Mouse (Mus musculus) telencephalon, adult 2 months (tissue): ENCODE results near the gene Hinfp.
A peak's percentile ranks its signal among the peaks of the same experiment; 100 is the strongest.
"Not testable (repeated sequence)": the region's sequence is repeated elsewhere in the genome, so short reads cannot be mapped to it uniquely, and the experiment has no call there.

Source experiments
- DNase-seq: peaks from one replicate; pipeline ENCODE4 v3.0.0-alpha.2; 2011; ENCODE audit warnings: low read depth, low spot score

Hinfp gene

GRCm38 (mm10) chr9:44305466-44306079 lies at the start of gene Hinfp:
Gene Hinfp (minus strand): TSS chr9:44305671.
- DNase-seq: peak; percentile 99

DNA sequence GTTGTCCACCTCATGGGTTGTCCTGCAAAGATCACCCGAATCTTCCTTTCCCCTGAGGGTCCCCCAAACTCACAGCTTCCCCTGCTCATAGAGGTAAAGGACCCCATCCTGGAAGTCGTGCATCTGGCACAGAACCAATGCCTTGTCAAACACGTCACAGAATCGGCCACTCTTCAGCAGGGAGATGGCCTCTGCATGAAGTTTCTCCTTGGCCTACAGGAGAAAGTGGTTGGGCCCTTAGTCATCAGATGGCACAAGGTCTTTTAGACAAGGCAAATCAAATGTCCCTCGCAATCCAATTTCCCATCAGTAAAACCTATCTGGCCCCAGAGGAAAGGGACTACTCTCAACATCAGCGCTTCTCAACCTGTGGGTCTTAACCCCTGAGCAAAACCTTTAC lies 47.7 kb upstream of the Hinfp start:
- DNase-seq: no peak

GRCm38 (mm10) chr9:44352337-44352736 lies 46.9 kb upstream of the Hinfp start:
- DNase-seq: no peak

DNA sequence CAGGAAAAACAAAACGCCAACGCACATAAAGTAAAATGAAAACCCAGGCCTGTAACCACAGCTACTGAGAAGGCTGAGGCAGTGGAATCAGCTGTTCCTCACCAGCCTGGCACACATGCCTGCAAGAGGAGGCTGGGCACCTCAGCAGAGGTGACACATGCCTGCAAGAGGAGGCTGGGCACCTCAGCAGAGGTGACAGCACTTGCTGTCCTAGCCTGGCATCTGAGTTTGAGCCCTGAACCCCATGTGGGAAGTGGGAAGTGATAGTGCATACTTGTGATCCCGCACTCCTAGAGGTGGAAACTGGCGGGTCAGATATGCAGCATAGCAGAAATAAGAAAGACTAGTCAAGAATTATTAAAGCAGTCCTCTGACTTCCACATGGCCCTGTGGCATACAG lies 45.9 kb upstream of the Hinfp start:
- no peak for DNase-seq

DNA sequence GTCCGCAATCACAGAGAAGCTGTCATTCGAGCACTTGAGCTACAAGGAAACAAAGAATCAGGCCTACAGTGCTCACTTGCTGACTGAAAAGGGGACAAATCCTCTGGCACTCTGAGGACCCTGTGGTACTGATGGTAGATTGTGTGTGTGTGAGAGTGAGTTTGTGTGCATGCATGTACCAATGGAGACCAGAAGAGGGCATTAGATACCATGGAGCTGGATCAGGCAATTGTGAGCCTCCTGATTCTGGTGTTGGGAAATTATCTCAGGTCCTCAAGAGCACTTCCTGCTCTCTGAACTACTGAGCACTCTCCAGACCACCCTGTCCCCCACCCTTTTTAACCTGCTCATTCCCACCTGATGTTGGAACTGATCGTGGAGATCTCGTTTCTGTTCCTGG lies 43.1 kb upstream of the Hinfp start:
- no peak for DNase-seq

- no peak for DNase-seq
These were observed 42.1 kb upstream of the Hinfp start for GRCm38 (mm10) chr9:44347621-44348020.

DNA sequence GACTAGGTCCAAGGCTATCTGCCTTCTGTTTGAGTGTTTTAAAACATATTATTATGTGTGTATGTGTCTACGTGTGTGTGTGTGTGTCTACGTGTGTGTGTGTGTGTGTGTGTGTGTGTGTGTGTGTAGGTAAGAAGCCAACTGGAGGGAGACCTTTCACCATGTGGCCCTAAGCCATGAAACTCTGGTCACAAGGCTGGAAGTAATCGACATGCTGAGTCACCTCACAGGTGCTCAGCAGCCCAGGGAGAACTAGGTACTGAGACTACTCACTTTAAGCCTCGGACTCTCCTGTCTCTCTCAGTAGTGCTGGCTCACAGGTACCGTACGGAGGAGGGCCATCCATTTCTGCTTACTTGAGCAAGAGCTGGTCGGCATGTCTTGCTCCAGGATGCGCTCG lies 41.7 kb upstream of the Hinfp start:
- no peak for DNase-seq

DNA sequence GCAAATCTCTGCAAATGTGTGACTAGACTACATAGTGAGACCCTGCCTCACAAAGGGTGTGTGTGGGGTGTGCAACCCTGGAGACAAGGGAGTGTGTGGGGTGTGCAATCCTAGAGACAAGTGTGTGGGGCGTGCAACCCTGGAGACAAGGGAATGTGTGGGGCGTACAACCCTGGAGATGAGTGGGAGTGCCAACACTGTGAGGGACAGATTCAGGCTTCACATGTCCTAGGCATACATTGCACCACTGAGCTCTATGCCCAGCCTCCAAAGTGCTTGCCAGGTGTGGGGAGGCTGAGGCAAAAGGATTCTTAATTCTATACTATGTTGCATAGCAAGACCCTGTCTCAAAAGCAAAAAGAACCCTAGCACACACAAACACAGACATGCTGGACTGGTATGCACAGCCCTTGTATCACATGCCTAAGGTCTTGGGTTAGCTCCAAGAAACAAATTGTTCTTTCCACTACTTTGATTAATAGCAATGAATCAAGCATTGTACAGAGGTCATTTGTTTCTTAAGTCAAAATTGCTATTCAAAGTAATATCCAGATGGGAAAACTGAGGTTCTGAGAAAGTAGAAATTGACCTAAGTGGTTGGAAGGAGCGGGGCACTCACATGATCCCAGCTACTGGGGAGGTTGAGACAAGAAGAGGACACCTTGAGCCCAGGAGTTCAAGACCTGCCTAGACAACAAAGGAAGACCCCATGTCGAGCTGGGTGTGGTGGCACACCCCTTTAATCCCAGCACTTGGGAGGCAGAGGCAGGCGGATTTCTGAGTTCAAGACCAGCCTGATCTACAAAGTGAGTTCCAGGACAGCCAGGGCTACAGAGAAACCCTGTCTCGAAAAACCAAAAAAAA lies 40.3 kb upstream of the Hinfp start:
- no peak for DNase-seq

DNA sequence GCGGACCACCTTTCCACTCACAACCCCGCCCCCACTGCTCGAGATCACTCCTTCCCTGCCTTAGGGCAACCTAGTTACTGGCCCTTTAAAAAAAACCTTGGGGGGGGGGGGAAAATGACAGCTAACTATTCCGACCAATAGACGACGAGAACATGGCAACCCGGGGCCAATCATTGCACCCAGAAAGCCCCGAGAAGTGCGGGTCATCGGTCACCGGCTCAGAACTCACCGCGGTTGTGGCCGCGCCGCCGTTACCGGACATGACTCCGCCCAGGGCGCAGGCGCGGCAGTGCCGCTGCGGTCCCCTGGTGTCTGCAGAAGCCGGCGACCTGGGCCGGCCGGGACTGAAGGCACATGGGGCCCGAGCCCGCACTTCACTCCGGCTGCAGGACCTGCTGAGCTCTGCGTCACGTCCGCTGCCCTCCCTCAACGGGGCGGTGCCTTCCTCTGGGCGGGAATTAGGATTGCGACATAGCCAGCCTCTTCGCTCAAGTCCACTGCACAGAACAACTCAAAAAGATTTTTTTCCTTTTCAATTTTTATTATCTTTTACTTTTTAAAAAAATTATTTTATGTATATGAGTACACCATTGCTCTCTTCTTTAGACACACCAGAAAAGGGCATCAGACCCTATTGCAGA lies 38.4 kb upstream of the Hinfp start, which contains the start of gene Hmbs:
TSS of gene Hmbs (minus strand) at position 448 of the 641 bp plus-strand sequence.
- peak; percentile 93 for DNase-seq

DNA sequence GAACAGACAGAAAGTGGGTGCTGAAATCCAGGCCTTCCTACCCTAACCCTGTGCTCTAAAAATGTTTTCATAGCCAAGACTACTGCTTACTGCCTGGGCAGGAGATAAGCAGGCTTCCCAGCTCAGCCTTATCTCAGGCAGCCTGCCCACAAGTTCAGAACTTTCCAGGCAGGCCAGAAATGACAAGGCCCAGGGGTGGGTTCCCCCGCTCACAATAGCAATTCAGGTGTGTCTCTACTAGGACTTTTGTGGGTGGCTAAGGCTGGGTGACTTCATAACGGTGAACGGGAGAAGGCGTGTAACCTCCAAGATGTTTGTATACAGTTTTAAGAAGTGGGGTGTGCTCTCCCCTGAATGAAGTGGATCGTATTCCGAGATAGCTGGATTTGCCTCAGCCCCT lies 37.8 kb upstream of the Hinfp start:
- DNase-seq: no peak

DNA sequence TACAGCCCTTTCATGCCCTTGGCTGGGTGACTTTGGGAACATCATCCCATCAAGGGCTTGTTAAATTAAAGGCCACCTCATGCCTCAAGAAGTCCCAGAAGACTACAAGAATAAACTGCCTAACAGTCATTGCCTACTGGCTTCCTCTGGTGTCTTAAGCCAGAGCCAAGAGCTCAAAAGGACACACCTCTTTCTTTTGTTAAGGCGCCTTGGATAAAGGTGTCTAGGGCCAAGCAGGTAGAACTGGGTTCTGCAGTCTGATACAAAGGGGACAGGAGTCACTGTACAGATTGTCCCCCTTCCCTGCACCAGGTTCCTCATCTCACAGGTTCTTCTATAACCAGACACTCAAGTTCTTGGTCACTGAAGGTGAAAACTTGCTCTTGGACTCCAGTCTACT lies 37.1 kb upstream of the Hinfp start:
- DNase-seq: no peak

- no peak for DNase-seq
These were observed 36.7 kb upstream of the Hinfp start for GRCm38 (mm10) chr9:44342173-44342572.

DNA sequence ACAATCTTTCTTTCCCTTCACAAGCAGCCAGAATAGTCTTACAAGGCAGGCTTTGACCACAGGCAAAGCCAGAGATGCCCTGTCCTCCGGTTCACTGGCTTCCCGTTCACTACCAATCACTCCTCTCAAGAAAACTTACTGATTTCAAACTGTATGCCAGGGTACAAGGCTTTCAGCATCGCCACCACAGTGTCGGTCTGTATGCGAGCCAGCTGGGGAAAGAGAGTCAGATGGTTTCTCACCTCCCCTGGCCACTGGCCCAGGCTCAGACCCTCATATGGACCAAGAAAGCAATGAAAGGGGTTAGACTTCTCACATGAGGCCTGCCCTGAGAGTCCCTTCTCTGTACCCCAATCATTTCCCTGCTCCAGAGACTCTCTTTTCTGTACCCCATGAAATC lies 36.0 kb upstream of the Hinfp start:
- DNase-seq: no peak

DNA sequence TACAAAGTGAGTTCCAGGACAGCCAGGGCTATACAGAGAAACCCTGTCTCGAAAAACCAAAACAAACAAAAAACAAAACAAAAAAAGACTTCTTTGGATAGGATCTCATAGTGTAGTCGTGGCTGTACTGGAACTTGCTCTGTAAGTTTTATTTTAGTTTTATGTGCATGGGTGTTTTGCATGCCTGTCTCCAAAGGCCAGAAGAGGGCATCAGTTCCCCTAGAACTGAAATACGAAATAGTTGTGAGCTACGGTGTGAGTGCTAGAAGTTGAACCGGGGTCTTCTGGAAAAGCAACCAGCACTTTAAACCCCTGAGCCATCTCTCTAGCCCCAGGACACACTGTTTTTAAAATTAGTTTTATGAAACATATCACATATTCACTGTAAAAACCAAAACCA lies 33.1 kb upstream of the Hinfp start:
- DNase-seq: no peak

DNA sequence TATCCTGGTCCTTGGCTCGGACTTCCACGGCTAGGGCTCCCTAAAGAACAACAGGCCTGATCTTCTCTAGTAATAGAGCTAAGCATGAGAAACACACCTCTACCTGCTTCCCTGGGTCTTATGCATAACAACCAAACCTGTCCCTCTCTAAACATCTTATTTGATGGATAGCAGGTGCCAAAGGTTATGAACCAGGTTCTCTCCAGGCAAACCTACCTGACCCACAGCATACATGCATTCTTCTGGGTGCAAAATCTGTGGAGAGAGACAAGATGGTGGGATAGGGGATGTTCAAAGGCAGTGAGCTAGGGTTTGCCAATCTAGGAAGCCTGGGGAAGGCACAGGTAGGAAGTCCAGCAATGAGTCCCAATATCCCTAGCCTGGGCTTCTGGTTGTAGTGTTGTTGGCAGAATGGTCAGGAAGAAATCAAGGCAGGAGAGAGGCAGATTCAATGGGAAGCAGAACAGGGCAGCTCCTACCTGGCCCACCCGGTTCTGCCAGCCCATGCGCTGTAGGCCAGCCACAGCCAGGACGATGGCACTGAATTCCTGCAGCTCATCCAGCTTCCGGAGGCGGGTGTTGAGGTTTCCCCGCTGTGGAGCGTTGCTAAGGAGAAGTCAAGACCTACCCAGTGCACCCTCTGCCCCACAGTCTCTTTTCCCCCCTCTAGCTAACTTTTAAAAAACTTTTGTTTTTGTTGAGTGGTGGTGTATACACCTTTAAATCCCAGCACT lies 32.1 kb upstream of the Hinfp start:
- DNase-seq: no peak

DNA sequence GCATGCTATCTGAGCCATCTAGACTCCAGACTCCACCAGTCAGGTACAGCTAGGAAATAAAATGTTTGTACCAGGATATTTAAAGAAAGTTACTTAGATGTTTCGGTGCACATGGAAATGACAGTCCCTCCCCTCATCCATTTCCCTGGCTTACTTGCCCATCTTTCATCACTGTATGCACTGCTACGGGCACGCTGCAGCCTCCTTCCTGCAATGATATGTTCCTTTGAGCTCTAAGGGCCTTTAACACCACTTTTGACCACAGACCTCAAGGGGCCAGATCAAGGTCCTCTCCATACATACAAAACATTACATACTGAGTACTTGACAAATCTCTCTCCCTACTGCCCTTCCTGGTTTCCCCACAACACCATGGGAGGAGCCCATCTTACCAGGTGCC lies 31.5 kb upstream of the Hinfp start:
- DNase-seq: no peak

DNA sequence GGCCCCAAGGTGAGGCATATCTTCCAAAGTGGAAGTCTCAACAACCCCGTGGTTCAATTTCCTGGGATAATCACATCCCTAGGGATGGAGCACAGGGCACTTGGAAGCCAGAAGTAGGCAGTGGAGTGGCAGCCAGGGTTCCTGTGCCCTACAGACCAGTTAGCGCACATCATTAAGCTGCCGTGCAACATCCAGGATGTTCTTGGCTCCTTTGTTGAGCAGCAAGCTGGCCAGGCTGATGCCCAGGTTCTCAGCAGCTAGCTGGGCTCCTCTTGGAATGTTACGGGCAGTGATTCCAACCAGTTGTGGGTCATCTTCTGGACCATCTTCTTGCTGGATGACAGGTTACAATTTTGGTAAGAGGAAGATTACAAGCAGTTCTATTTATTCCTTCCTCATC lies 31.0 kb upstream of the Hinfp start:
- DNase-seq: not testable (repeated sequence)

GRCm38 (mm10) chr9:44336093-44336406 lies 30.6 kb upstream of the Hinfp start:
- no peak for DNase-seq

GRCm38 (mm10) chr9:44335331-44336092 lies 30.0 kb upstream of the Hinfp start:
- DNase-seq: no peak

- peak; percentile 100 for DNase-seq
These were observed 29.2 kb upstream of the Hinfp start, which contains the start of gene H2afx for GRCm38 (mm10) chr9:44334396-44335330. Gene H2afx (plus strand): TSS chr9:44334694.
